Mouse (Mus musculus): ENCODE results near the gene Mxd1. TPM values are rescaled to one million over a fixed set of nuclear protein-coding genes. Genes with fewer than 3 reads are reported as not detected.

Gene Mxd1
- total and polyA plus RNA-seq, 3 experiments = 4.4 to 6.7 (median 6.0) TPM

- no peaks in the 10 kb centered on the region for H3K4me1 ChIP-seq (ENCODE audit: control insufficient read depth, insufficient read depth, low read length)
- no peak overlapping the region for H3K27ac ChIP-seq
- no peaks in the 10 kb centered on the region for H3K79me2 ChIP-seq (replicated peaks; ENCODE audit: control insufficient read depth, insufficient read depth, low read length)
- H3K27me3 ChIP-seq (ENCODE audit: control insufficient read depth, insufficient read depth, low read length) = no peaks in the 10 kb centered on the region
- H3K36me3 ChIP-seq (ENCODE audit: control insufficient read depth, insufficient read depth, low read length) = no peaks in the 10 kb centered on the region
- WGBS = 73% methylated on average over 3 of the region's 3 CpGs
- intact Hi-C loops (cut with DNase I) = no loop called here
- no peak for DNase-seq
- H3K4me3 ChIP-seq = no peak overlapping the region
- no peak overlapping the region for H3K9ac ChIP-seq (ENCODE audit: low read depth, low read length)
- TF ChIP-seq CTCF (IDR thresholded peaks at IDR 0.05) (no peak), POLR2A (IDR thresholded peaks at IDR 0.05; ENCODE audit: insufficient read depth, low read depth, low read length) (no peak), EP300 (IDR thresholded peaks at IDR 0.05; ENCODE audit: insufficient read depth, low read depth, low read length) (no peak)
These were observed 24.1 kb downstream of the Mxd1 start for GRCm38 (mm10) chr6:86644775-86645400.

GRCm38 (mm10) chr6:86641716-86642115, 27.2 kb downstream of the Mxd1 start:
- intact Hi-C loops (cut with DNase I) = no loop called here
- Histone ChIP-seq H3K4me1 (ENCODE audit: control insufficient read depth, insufficient read depth, low read length) (no peaks in the 10 kb centered on the region; the same call in 1 of the 2 replicates), H3K36me3 (ENCODE audit: control insufficient read depth, insufficient read depth, low read length) (no peaks in the 10 kb centered on the region), H3K9ac (ENCODE audit: low read depth, low read length) (no peak overlapping the region), H3K4me3 (no peak overlapping the region), H3K27ac (no peak overlapping the region), H3K27me3 (ENCODE audit: control insufficient read depth, insufficient read depth, low read length) (no peaks in the 10 kb centered on the region), H3K79me2 (replicated peaks; ENCODE audit: control insufficient read depth, insufficient read depth, low read length) (no peaks in the 10 kb centered on the region)
- DNase-seq = no peak
- WGBS = 51% methylated on average over 8 of the region's 8 CpGs
- no peak for TF ChIP-seq CTCF (IDR thresholded peaks at IDR 0.05)

- Histone ChIP-seq H3K27me3 (ENCODE audit: control insufficient read depth, insufficient read depth, low read length) (no peaks in the 10 kb centered on the region), H3K36me3 (ENCODE audit: control insufficient read depth, insufficient read depth, low read length) (no peaks in the 10 kb centered on the region), H3K4me3 (no peak overlapping the region), H3K79me2 (replicated peaks; ENCODE audit: control insufficient read depth, insufficient read depth, low read length) (no peaks in the 10 kb centered on the region), H3K27ac (no peak overlapping the region), H3K4me1 (ENCODE audit: control insufficient read depth, insufficient read depth, low read length) (no peaks in the 10 kb centered on the region; the same call in 1 of the 2 replicates), H3K9ac (ENCODE audit: low read depth, low read length) (no peak overlapping the region)
- no peak for DNase-seq
- 87% methylated on average over 8 of the region's 8 CpGs for WGBS
- intact Hi-C loops (cut with DNase I) = no loop called here
- TF ChIP-seq POLR2A (IDR thresholded peaks at IDR 0.05; ENCODE audit: insufficient read depth, low read depth, low read length) (no peak), EP300 (IDR thresholded peaks at IDR 0.05; ENCODE audit: insufficient read depth, low read depth, low read length) (no peak), CTCF (IDR thresholded peaks at IDR 0.05) (no peak)
These were observed 28.2 kb downstream of the Mxd1 start for GRCm38 (mm10) chr6:86640776-86641175.

- DNase-seq = no peak
- intact Hi-C loops (cut with DNase I) = no loop called here
- Histone ChIP-seq H3K4me1 (ENCODE audit: control insufficient read depth, insufficient read depth, low read length) (no peaks in the 10 kb centered on the region; the same call in 1 of the 2 replicates), H3K27ac (no peak overlapping the region), H3K9ac (ENCODE audit: low read depth, low read length) (no peak overlapping the region), H3K36me3 (ENCODE audit: control insufficient read depth, insufficient read depth, low read length) (no peaks in the 10 kb centered on the region), H3K27me3 (ENCODE audit: control insufficient read depth, insufficient read depth, low read length) (no peaks in the 10 kb centered on the region), H3K79me2 (replicated peaks; ENCODE audit: control insufficient read depth, insufficient read depth, low read length) (no peaks in the 10 kb centered on the region), H3K4me3 (no peak overlapping the region)
- WGBS = 82% methylated on average over 3 of the region's 3 CpGs
- TF ChIP-seq CTCF (IDR thresholded peaks at IDR 0.05) (no peak), EP300 (IDR thresholded peaks at IDR 0.05; ENCODE audit: insufficient read depth, low read depth, low read length) (no peak), POLR2A (IDR thresholded peaks at IDR 0.05; ENCODE audit: insufficient read depth, low read depth, low read length) (no peak)
These were observed 28.8 kb downstream of the Mxd1 start for GRCm38 (mm10) chr6:86640161-86640560.

- H3K27ac ChIP-seq = no peak overlapping the region
- intact Hi-C loops (cut with DNase I) = no loop called here
These were observed 29.5 kb downstream of the Mxd1 start for GRCm38 (mm10) chr6:86639180-86640160.

GRCm38 (mm10) chr6:86638434-86638833, 30.5 kb downstream of the Mxd1 start:
- Histone ChIP-seq H3K9ac (ENCODE audit: low read depth, low read length) (no peak overlapping the region), H3K79me2 (replicated peaks; ENCODE audit: control insufficient read depth, insufficient read depth, low read length) (no peaks in the 10 kb centered on the region), H3K27ac (no peak overlapping the region), H3K36me3 (ENCODE audit: control insufficient read depth, insufficient read depth, low read length) (no peaks in the 10 kb centered on the region), H3K4me1 (ENCODE audit: control insufficient read depth, insufficient read depth, low read length) (no peaks in the 10 kb centered on the region; the same call in 1 of the 2 replicates), H3K27me3 (ENCODE audit: control insufficient read depth, insufficient read depth, low read length) (no peaks in the 10 kb centered on the region), H3K4me3 (no peak overlapping the region)
- TF ChIP-seq CTCF (IDR thresholded peaks at IDR 0.05) = peak; percentile 62
- TF ChIP-seq POLR2A (IDR thresholded peaks at IDR 0.05; ENCODE audit: insufficient read depth, low read depth, low read length) = no peak
- TF ChIP-seq EP300 (IDR thresholded peaks at IDR 0.05; ENCODE audit: insufficient read depth, low read depth, low read length) = no peak
- DNase-seq = no peak
- intact Hi-C loops (cut with DNase I) = no loop called here
- 37% methylated on average over 2 of the region's 2 CpGs for WGBS

More at GRCm38 (mm10) chr6:86639180-86640160, 29.5 kb downstream of the Mxd1 start:
- no peak for DNase-seq
- H3K4me1 ChIP-seq (ENCODE audit: control insufficient read depth, insufficient read depth, low read length) = no peaks in the 10 kb centered on the region; the same call in 1 of the 2 replicates
- no peak overlapping the region for H3K9ac ChIP-seq (ENCODE audit: low read depth, low read length)
- no peaks in the 10 kb centered on the region for H3K36me3 ChIP-seq (ENCODE audit: control insufficient read depth, insufficient read depth, low read length)
- WGBS = 81% methylated on average over 18 of the region's 18 CpGs
- no peak overlapping the region for H3K4me3 ChIP-seq
- no peaks in the 10 kb centered on the region for H3K27me3 ChIP-seq (ENCODE audit: control insufficient read depth, insufficient read depth, low read length)
- no peaks in the 10 kb centered on the region for H3K79me2 ChIP-seq (replicated peaks; ENCODE audit: control insufficient read depth, insufficient read depth, low read length)
- TF ChIP-seq CTCF (IDR thresholded peaks at IDR 0.05) (no peak), EP300 (IDR thresholded peaks at IDR 0.05; ENCODE audit: insufficient read depth, low read depth, low read length) (no peak)
